18 mouse cellular contexts compared by ENCODE assay signal in the genomic region with DNA sequence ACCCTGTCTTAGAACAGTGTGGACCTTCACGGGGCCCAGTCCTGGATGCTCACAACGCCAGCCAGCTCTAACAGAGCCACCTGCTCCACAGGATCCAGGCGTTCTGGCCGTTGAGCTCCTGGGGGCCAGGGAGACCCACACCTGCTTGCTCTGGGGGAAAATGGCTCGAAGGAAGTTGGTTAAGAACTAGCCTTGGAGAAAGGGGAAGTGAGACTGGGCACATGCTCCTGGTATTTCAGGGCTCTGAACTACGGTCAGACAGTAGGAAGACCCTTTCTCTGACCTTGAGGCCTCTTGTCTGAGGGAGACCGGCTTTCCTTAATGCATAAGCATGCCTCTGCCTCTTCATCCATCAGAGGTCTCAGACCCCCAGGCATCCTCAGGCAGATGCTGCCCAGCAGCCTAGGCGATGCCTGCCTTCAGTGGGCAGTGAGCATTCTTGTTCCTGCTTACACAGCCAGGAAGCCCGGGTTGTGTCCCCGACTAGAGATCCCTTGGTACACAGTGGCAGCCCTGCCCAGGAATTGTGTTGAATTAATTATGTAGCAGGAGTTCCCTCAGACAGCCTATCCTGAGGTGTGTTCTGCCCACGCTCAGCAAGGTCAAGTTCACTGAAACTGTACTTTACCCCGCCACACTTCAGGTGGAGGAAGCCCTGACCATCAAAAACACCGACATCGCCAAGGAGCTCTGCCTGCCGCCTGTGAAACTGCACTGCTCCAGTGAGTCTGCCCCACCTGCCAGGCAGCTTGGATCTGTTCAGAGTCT. TPM values are rescaled to one million over a fixed set of nuclear protein-coding genes. Genes with fewer than 3 reads are reported as not detected.
A peak's percentile ranks its signal among the peaks of the same experiment; 100 is the strongest.
DNase-seq lines count a peak whose midpoint lies in the region; ATAC-seq lines count a peak whose summit lies in the region.
"Had no signal": no experiment of that assay in that cellular context is flagged by ENCODE, and none has a peak within 500 bp of the region (broad histone marks: within the 10 kb centered on the region; RNA-seq: fewer than 3 reads in every experiment).

No protein-coding gene starts in this region.

- peaks cover 10% of the 10 kb centered on the region for H3K4me1 ChIP-seq in heart, embryonic 15.5 days (replicated peaks)
- H3K4me1 ChIP-seq in liver, embryonic 12.5 days = peaks cover 22% of the 10 kb centered on the region
- H3K4me1 ChIP-seq in liver, embryonic 11.5 days (replicated peaks; ENCODE audit: control insufficient read depth, insufficient read depth, low read length) = no peaks in the 10 kb centered on the region
- peaks cover 26% of the 10 kb centered on the region for H3K4me1 ChIP-seq in megakaryocyte, embryonic 14.5 days

- no peak overlapping the region for H3K4me3 ChIP-seq in heart, embryonic 15.5 days
- no peak overlapping the region for H3K4me3 ChIP-seq in liver, embryonic 12.5 days
- no peak overlapping the region for H3K4me3 ChIP-seq in liver, embryonic 11.5 days (ENCODE audit: low read depth, low read length)
- H3K4me3 ChIP-seq in megakaryocyte, embryonic 14.5 days (replicated peaks) = peak overlapping the region; percentile 40
- H3K4me3 ChIP-seq: embryonic facial prominence, embryonic 10.5 days; midbrain, embryonic 13.5 days; neural tube, embryonic 12.5 days had no signal

- H3K9me3 ChIP-seq in heart, embryonic 15.5 days (replicated peaks) = no peaks in the 10 kb centered on the region
- no peaks in the 10 kb centered on the region for H3K9me3 ChIP-seq in liver, embryonic 12.5 days (replicated peaks)
- H3K9me3 ChIP-seq in liver, embryonic 11.5 days (ENCODE audit: control insufficient read depth, low read length) = no peaks in the 10 kb centered on the region
- no peaks in the 10 kb centered on the region for H3K9me3 ChIP-seq in megakaryocyte, embryonic 14.5 days
- H3K9me3 ChIP-seq: embryonic facial prominence, embryonic 10.5 days; midbrain, embryonic 13.5 days; neural tube, embryonic 12.5 days had no signal

- no peak for ATAC-seq in heart, embryonic 15.5 days (replicated peaks; ENCODE audit: insufficient number of reproducible peaks, insufficient read depth, low FRiP score, low read depth)
- no peak for ATAC-seq in liver, embryonic 12.5 days
- ATAC-seq in liver, embryonic 11.5 days (replicated peaks; ENCODE audit: low FRiP score) = no peak
- peak; percentile 33 for ATAC-seq in granulocyte monocyte progenitor cell, adult 5-6 weeks (replicated peaks; ENCODE audit: poor library complexity, severe bottlenecking)
- ATAC-seq: midbrain, embryonic 13.5 days had no signal

- WGBS in heart, embryonic 15.5 days = 87% methylated on average over 15 of the region's 15 CpGs
- 63% methylated on average over 15 of the region's 15 CpGs for WGBS in liver, embryonic 12.5 days (ENCODE audit: insufficient replicate concordance)
- WGBS in liver, embryonic 11.5 days = 74% methylated on average over 15 of the region's 15 CpGs

- no peak overlapping the region for H3K9ac ChIP-seq in heart, embryonic 15.5 days
- H3K9ac ChIP-seq in liver, embryonic 12.5 days = no peak overlapping the region
- no peak overlapping the region for H3K9ac ChIP-seq in liver, embryonic 11.5 days (ENCODE audit: low read depth, low read length)
- H3K9ac ChIP-seq: midbrain, embryonic 13.5 days; neural tube, embryonic 12.5 days had no signal

- no peak for DNase-seq in heart, postnatal 10 days
- DNase-seq in liver, embryonic 11.5 days (ENCODE audit: low spot score) = no peak
- no peak for DNase-seq in left cerebral cortex, adult 8-10 months (ENCODE audit: low spot score in 2 of 2)
- no peak for DNase-seq in testis, postnatal 10 days (ENCODE audit: low spot score)
- DNase-seq: cerebellum, adult 8-10 months; thymus, postnatal 14 days had no signal

- H3K27me3 ChIP-seq in heart, embryonic 15.5 days = no peaks in the 10 kb centered on the region
- no peaks in the 10 kb centered on the region for H3K27me3 ChIP-seq in liver, embryonic 12.5 days (replicated peaks)
- H3K27me3 ChIP-seq in liver, embryonic 11.5 days (replicated peaks; ENCODE audit: control insufficient read depth, insufficient read depth, low read length) = no peaks in the 10 kb centered on the region
- peaks cover 19% of the 10 kb centered on the region for H3K27me3 ChIP-seq in megakaryocyte, embryonic 14.5 days (replicated peaks)
- H3K27me3 ChIP-seq: midbrain, embryonic 13.5 days; neural tube, embryonic 12.5 days had no signal

- peaks cover 37% of the 10 kb centered on the region for H3K36me3 ChIP-seq in heart, embryonic 15.5 days
- H3K36me3 ChIP-seq in liver, embryonic 12.5 days = peaks cover 45% of the 10 kb centered on the region
- peaks cover 13% of the 10 kb centered on the region for H3K36me3 ChIP-seq in liver, embryonic 11.5 days (ENCODE audit: control insufficient read depth, insufficient read depth, low read length)
- H3K36me3 ChIP-seq in megakaryocyte, embryonic 14.5 days (replicated peaks; ENCODE audit: low read length) = peaks cover 47% of the 10 kb centered on the region

- intact Hi-C loops in heart, postnatal 10 days (cut with DNase I) = no loop called here

- no peak overlapping the region for H3K4me2 ChIP-seq in heart, embryonic 15.5 days
- H3K4me2 ChIP-seq in liver, embryonic 12.5 days = no peak overlapping the region
- H3K4me2 ChIP-seq in liver, embryonic 11.5 days = no peak overlapping the region
- H3K4me2 ChIP-seq: midbrain, embryonic 13.5 days; neural tube, embryonic 12.5 days had no signal

- peak overlapping the region; percentile 32; the same call in 1 of the 2 replicates for H3K27ac ChIP-seq in heart, embryonic 15.5 days
- peak overlapping the region; percentile 42 for H3K27ac ChIP-seq in liver, embryonic 12.5 days
- H3K27ac ChIP-seq in liver, embryonic 11.5 days (ENCODE audit: low read depth, low read length) = no peak overlapping the region
- H3K27ac ChIP-seq: embryonic facial prominence, embryonic 10.5 days; midbrain, embryonic 13.5 days; neural tube, embryonic 12.5 days had no signal

RNA-seq across cellular contexts. Expression of a gene that starts 3.8 kb away (rescaled TPM):
- polyA plus RNA-seq in heart, embryonic 15.5 days (2015; fragmentation: Nextera tagmentation; extraction: Ambion mirVana) = 112 and 124 TPM in 2 replicates
- 100 to 1,000 TPM; 122 to 123 TPM for total RNA-seq in heart, postnatal 10 days (2021)
- 109 and 112 TPM in 2 replicates for polyA plus RNA-seq in liver, embryonic 12.5 days (2016; fragmentation: Nextera tagmentation; extraction: Ambion mirVana)
- polyA plus RNA-seq in liver, embryonic 11.5 days (2014; fragmentation: Nextera tagmentation; extraction: Ambion mirVana) = 109 and 117 TPM in 2 replicates
- total RNA-seq in granulocyte monocyte progenitor cell, adult 5-6 weeks (2014; fragmentation: Nextera tagmentation) = 81.9 and 100 TPM in 2 replicates
- total RNA-seq in granulocyte monocyte progenitor cell, adult 5-6 weeks (2017) = 101 and 111 TPM in 2 replicates
- polyA plus RNA-seq in megakaryocyte, embryonic 14.5 days (2012; ENCODE audit: insufficient read depth, low replicate concordance) = 39.7 and 56.2 TPM in 2 replicates
- total RNA-seq in left cerebral cortex, adult 8-10 months (2022) = 100 to 1,000 TPM; 124 to 132 (median 128) TPM

RNA-seq across cellular contexts. Expression of a gene that starts 4.0 kb away (rescaled TPM):
- 30.8 and 39.8 TPM in 2 replicates for polyA plus RNA-seq in heart, embryonic 15.5 days (2015; fragmentation: Nextera tagmentation; extraction: Ambion mirVana)
- total RNA-seq in heart, postnatal 10 days (2021) = 10 to 100 TPM; 19.6 to 20.5 TPM
- polyA plus RNA-seq in liver, embryonic 12.5 days (2016; fragmentation: Nextera tagmentation; extraction: Ambion mirVana) = 39.9 and 40.4 TPM in 2 replicates
- 52.0 and 54.4 TPM in 2 replicates for polyA plus RNA-seq in liver, embryonic 11.5 days (2014; fragmentation: Nextera tagmentation; extraction: Ambion mirVana)
- total RNA-seq in granulocyte monocyte progenitor cell, adult 5-6 weeks (2014; fragmentation: Nextera tagmentation) = 29.2 and 29.7 TPM in 2 replicates
- total RNA-seq in granulocyte monocyte progenitor cell, adult 5-6 weeks (2017) = 31.1 and 38.5 TPM in 2 replicates
- polyA plus RNA-seq in megakaryocyte, embryonic 14.5 days (2012; ENCODE audit: insufficient read depth, low replicate concordance) = 9.0 and 14.3 TPM in 2 replicates
- total RNA-seq in left cerebral cortex, adult 8-10 months (2022) = 10 to 100 TPM; 38.2 to 43.8 (median 41.5) TPM

RNA-seq across cellular contexts. Expression of a gene that starts 24.0 kb away (rescaled TPM):
- polyA plus RNA-seq in heart, embryonic 15.5 days (2015; fragmentation: Nextera tagmentation; extraction: Ambion mirVana) = 23.6 and 30.5 TPM in 2 replicates
- total RNA-seq in heart, postnatal 10 days (2021) = 10 to 100 TPM; 14.6 to 18.5 TPM
- polyA plus RNA-seq in liver, embryonic 12.5 days (2016; fragmentation: Nextera tagmentation; extraction: Ambion mirVana) = 7.2 and 9.8 TPM in 2 replicates
- polyA plus RNA-seq in liver, embryonic 11.5 days (2014; fragmentation: Nextera tagmentation; extraction: Ambion mirVana) = 15.6 and 16.9 TPM in 2 replicates
- total RNA-seq in granulocyte monocyte progenitor cell, adult 5-6 weeks (2014; fragmentation: Nextera tagmentation) = 11.1 and 13.4 TPM in 2 replicates
- 4.2 and 7.8 TPM in 2 replicates for total RNA-seq in granulocyte monocyte progenitor cell, adult 5-6 weeks (2017)
- 4.0 TPM in 1 of 2 replicates, not detected in the other for polyA plus RNA-seq in megakaryocyte, embryonic 14.5 days (2012; ENCODE audit: insufficient read depth, low replicate concordance)
- total RNA-seq in left cerebral cortex, adult 8-10 months (2022) = 10 to 100 TPM; 21.4 to 31.5 (median 25.0) TPM

RNA-seq across cellular contexts. Expression of a gene that starts 40.7 kb away (rescaled TPM):
- polyA plus RNA-seq in heart, embryonic 15.5 days (2015; fragmentation: Nextera tagmentation; extraction: Ambion mirVana) = 4.9 and 6.2 TPM in 2 replicates
- 1 to 10 TPM; 5.4 to 5.8 TPM for total RNA-seq in heart, postnatal 10 days (2021)
- polyA plus RNA-seq in liver, embryonic 12.5 days (2016; fragmentation: Nextera tagmentation; extraction: Ambion mirVana) = 2.9 and 3.3 TPM in 2 replicates
- polyA plus RNA-seq in liver, embryonic 11.5 days (2014; fragmentation: Nextera tagmentation; extraction: Ambion mirVana) = 2.9 and 3.7 TPM in 2 replicates
- total RNA-seq in granulocyte monocyte progenitor cell, adult 5-6 weeks (2014; fragmentation: Nextera tagmentation) = 1.6 and 3.7 TPM in 2 replicates
- total RNA-seq in granulocyte monocyte progenitor cell, adult 5-6 weeks (2017) = 0.77 and 1.9 TPM in 2 replicates
- polyA plus RNA-seq in megakaryocyte, embryonic 14.5 days (2012; ENCODE audit: insufficient read depth, low replicate concordance) = 1.2 and 2.4 TPM in 2 replicates
- total RNA-seq in left cerebral cortex, adult 8-10 months (2022) = 10 to 100 TPM; 10.8 to 12.7 (median 12.2) TPM

RNA-seq across cellular contexts. Expression of a gene that starts 51.7 kb away (rescaled TPM):
- not detected in 2 replicates for polyA plus RNA-seq in heart, embryonic 15.5 days (2015; fragmentation: Nextera tagmentation; extraction: Ambion mirVana)
- total RNA-seq in heart, postnatal 10 days (2021) = not detected
- polyA plus RNA-seq in liver, embryonic 12.5 days (2016; fragmentation: Nextera tagmentation; extraction: Ambion mirVana) = not detected in 2 replicates
- not detected in 2 replicates for polyA plus RNA-seq in liver, embryonic 11.5 days (2014; fragmentation: Nextera tagmentation; extraction: Ambion mirVana)
- not detected in 2 replicates for total RNA-seq in granulocyte monocyte progenitor cell, adult 5-6 weeks (2014; fragmentation: Nextera tagmentation)
- total RNA-seq in granulocyte monocyte progenitor cell, adult 5-6 weeks (2017) = not detected in 2 replicates
- polyA plus RNA-seq in megakaryocyte, embryonic 14.5 days (2012; ENCODE audit: insufficient read depth, low replicate concordance) = not detected in 2 replicates
- not detected for total RNA-seq in left cerebral cortex, adult 8-10 months (2022)
- total RNA-seq: adrenal gland, postnatal 36 days; ES-E14; heart, adult 18-20 months; heart, postnatal 25 days; left cerebral cortex, adult 18-20 months had no signal
- polyA plus RNA-seq: embryonic facial prominence, embryonic 10.5 days; midbrain, embryonic 13.5 days; neural tube, embryonic 12.5 days had no signal
